Comparison of ENCODE assay signal across 22 mouse cellular contexts in the genomic region with DNA sequence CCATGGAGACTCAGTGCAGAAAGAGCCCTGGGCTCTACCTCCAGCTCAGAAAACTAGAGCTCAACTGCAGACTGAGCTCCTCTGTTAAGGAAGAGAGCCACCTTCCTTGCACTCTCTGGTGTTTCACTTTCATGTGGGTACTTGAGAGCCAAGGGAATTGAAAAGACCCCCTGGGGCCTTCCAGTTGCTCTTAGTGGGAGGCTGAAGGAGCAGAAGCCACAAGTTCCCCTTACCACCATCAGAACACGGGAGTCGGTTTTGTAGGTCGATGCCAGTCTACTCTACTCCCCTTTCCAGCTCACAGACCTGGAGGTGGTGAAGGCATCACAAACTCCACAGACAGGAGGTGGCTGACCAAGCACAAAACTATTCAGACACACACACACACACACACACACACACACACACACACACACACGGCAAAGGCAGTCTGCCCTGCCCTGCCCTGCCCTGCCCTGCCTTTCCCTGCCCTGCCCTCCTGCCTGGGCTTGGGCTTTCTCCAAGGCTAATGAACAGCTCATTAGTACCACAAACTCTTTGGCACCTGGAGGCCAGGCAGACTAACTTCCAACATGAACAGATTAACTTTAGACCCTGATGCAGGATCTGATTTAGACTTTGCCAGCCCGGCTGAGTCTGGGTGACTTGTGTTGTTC. TPM values are rescaled to one million over a fixed set of nuclear protein-coding genes. Genes with fewer than 3 reads are reported as not detected.
DNase-seq lines count a peak whose midpoint lies in the region; ATAC-seq lines count a peak whose summit lies in the region.
"Had no signal": no experiment of that assay in that cellular context is flagged by ENCODE, and none has a peak within 500 bp of the region (broad histone marks: within the 10 kb centered on the region; RNA-seq: fewer than 3 reads in every experiment).

No protein-coding gene starts in this region.

- no peak overlapping the region for H3K4me2 ChIP-seq in stomach, embryonic 16.5 days (ENCODE audit: low read depth, low read length)
- H3K4me2 ChIP-seq: embryonic facial prominence, embryonic 15.5 days; forebrain, embryonic 15.5 days; midbrain, embryonic 15.5 days; neural tube, embryonic 12.5 days had no signal

- no peaks in the 10 kb centered on the region for H3K27me3 ChIP-seq in stomach, embryonic 16.5 days (ENCODE audit: control insufficient read depth, insufficient read depth, low read length)
- H3K27me3 ChIP-seq: embryonic facial prominence, embryonic 15.5 days; forebrain, embryonic 15.5 days; midbrain, embryonic 15.5 days; neural tube, embryonic 12.5 days had no signal

- peaks cover 7% of the 10 kb centered on the region for H3K4me1 ChIP-seq in stomach, embryonic 16.5 days (ENCODE audit: control insufficient read depth, insufficient read depth, low read length)
- H3K4me1 ChIP-seq: embryonic facial prominence, embryonic 15.5 days; forebrain, embryonic 15.5 days; midbrain, embryonic 15.5 days; neural tube, embryonic 12.5 days had no signal

- no peak overlapping the region for H3K9ac ChIP-seq in stomach, embryonic 16.5 days (ENCODE audit: low read length)
- H3K9ac ChIP-seq: embryonic facial prominence, embryonic 15.5 days; forebrain, embryonic 15.5 days; liver, embryonic 14.5 days; midbrain, embryonic 15.5 days; neural tube, embryonic 12.5 days had no signal

- no peak overlapping the region for H3K4me3 ChIP-seq in stomach, embryonic 16.5 days (replicated peaks; ENCODE audit: low read length)
- H3K4me3 ChIP-seq: embryonic facial prominence, embryonic 15.5 days; forebrain, embryonic 15.5 days; gastrocnemius, adult 2 months; midbrain, embryonic 15.5 days; neural tube, embryonic 12.5 days had no signal

- H3K9me3 ChIP-seq in stomach, embryonic 16.5 days (replicated peaks; ENCODE audit: control insufficient read depth, low read length): no peaks in the 10 kb centered on the region
- H3K9me3 ChIP-seq: embryonic facial prominence, embryonic 15.5 days; forebrain, embryonic 15.5 days; midbrain, embryonic 15.5 days; neural tube, embryonic 12.5 days had no signal

- ATAC-seq in common myeloid progenitor, adult 5-6 weeks (replicated peaks; ENCODE audit: low read depth, poor library complexity, severe bottlenecking): peak; percentile 72
- ATAC-seq in stomach, embryonic 16.5 days (ENCODE audit: insufficient read depth, low FRiP score): peak; percentile 88
- ATAC-seq: forebrain, embryonic 15.5 days; hindbrain, postnatal 0 days; midbrain, embryonic 15.5 days had no signal

- no peaks in the 10 kb centered on the region for H3K36me3 ChIP-seq in stomach, embryonic 16.5 days (ENCODE audit: control insufficient read depth, insufficient read depth, low read length)
- H3K36me3 ChIP-seq: embryonic facial prominence, embryonic 15.5 days; forebrain, embryonic 15.5 days; midbrain, embryonic 15.5 days; neural tube, embryonic 12.5 days had no signal

- peak overlapping the region; percentile 11 for H3K27ac ChIP-seq in stomach, embryonic 16.5 days (ENCODE audit: low read length)
- H3K27ac ChIP-seq: embryonic facial prominence, embryonic 15.5 days; forebrain, embryonic 15.5 days; gastrocnemius, adult 2 months; hindbrain, postnatal 0 days; liver, embryonic 14.5 days; midbrain, embryonic 15.5 days; neural tube, embryonic 12.5 days had no signal

- 80% methylated on average over 5 of the region's 5 CpGs for WGBS in stomach, embryonic 16.5 days

- DNase-seq in urinary bladder, adult 18-20 months (ENCODE audit: low spot score in 2 of 2): peak; percentile 26 to 57
- DNase-seq in urinary bladder, postnatal 25 days (ENCODE audit: low spot score): no peak
- peak; percentile 52 for DNase-seq in kidney, postnatal 10 days
- no peak for DNase-seq in gastrocnemius, adult 18-20 months (ENCODE audit: low spot score)
- no peak for DNase-seq in retina, embryonic 14.5 days (ENCODE audit: low spot score)
- no peak for DNase-seq in neural tube, embryonic 10.5 days (ENCODE audit: extremely low spot score, low spot score)
- DNase-seq: adrenal gland, postnatal 36 days; gastrocnemius, adult 2 months; heart, postnatal 14 days; left cerebral cortex, postnatal 4 days; lung, postnatal 4 days; thymus, postnatal 14 days had no signal

RNA-seq across cellular contexts. Expression of a gene that starts 1.7 kb away (rescaled TPM):
- total RNA-seq in common myeloid progenitor, adult 5-6 weeks (2017): not detected in 2 replicates
- polyA plus RNA-seq in stomach, embryonic 16.5 days (2015; fragmentation: Nextera tagmentation; extraction: Ambion mirVana): not detected in 2 replicates
- not detected for total RNA-seq in gastrocnemius, adult 18-20 months (2021)
- total RNA-seq: adrenal gland, postnatal 36 days; gastrocnemius, adult 2 months; heart, adult 8-10 months; heart, postnatal 14 days; hindbrain, postnatal 0 days; layer of hippocampus, postnatal 25 days; left cerebral cortex, postnatal 4 days had no signal
- polyA plus RNA-seq: embryonic facial prominence, embryonic 15.5 days; forebrain, embryonic 15.5 days; hindbrain, postnatal 0 days; liver, embryonic 14.5 days; midbrain, embryonic 15.5 days; neural tube, embryonic 12.5 days had no signal

RNA-seq across cellular contexts. Expression of a gene that starts 51.1 kb away (rescaled TPM):
- 1.5 TPM in 1 of 2 replicates, not detected in the other for total RNA-seq in common myeloid progenitor, adult 5-6 weeks (2017)
- 39.0 and 56.7 TPM in 2 replicates for polyA plus RNA-seq in stomach, embryonic 16.5 days (2015; fragmentation: Nextera tagmentation; extraction: Ambion mirVana)
- total RNA-seq in gastrocnemius, adult 18-20 months (2021): 1 to 10 TPM; 3.3 to 7.9 TPM

Comparison
In these comparisons a context has a peak if more than half of its experiments do, and no peak if none do; other contexts are left out.
1. DNase-seq: peak in urinary bladder, adult 18-20 months (2 of 2) and kidney, postnatal 10 days (single experiment); none in urinary bladder, postnatal 25 days (single experiment), gastrocnemius, adult 18-20 months (single experiment), retina, embryonic 14.5 days (single experiment) and neural tube, embryonic 10.5 days (single experiment).